Mouse (Mus musculus): Measurements from ENCODE around the gene Vmn1r49.
"Not testable (repeated sequence)": the region's sequence is repeated elsewhere in the genome, so short reads cannot be mapped to it uniquely, and the experiment has no call there.

Vmn1r49 gene

DNA sequence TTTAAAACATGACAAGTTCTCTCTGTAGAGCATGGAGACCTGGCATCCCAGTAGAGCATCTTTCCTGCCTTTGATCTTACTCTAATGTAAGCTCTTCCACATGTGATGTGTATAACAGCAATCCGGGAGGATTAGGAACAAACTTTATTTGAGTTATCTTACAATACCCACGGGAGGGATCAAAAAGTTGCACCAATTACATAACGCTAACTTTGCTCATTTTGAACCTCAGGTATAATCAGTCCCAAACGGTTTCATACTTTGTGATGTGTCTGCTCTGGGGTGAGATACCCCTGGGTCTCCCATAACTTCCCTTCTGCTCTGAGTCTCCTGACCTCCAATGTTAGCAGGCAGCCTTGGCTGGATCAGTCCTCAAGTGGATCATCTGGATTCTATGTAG, at the start of gene Vmn1r49:
Gene Vmn1r49 (minus strand): TSS at position 101 of the 400 bp plus-strand sequence.
- DNase-seq = no peak

DNA sequence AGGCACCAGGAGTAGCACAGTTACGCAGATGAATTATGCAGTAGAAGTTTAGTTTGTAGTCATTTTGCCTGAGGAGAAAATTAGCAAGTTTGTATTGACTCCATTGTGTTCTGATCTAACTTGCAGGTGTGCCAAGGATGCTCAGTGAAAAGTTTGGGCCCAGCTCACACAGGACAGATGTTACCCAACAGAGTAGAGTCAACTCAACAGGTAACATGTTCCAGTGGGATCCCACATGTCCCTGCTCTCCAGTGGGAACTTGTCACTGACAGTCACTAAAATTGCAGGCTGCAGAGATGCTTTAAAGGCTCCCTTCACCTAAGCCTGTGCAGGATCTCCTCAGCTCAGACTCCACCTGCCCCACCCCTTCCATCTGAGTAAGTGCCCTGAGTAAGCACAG, 44.0 kb upstream of the Vmn1r49 start, which contains the start of gene Vmn1r51:
Gene Vmn1r51 (plus strand): TSS at position 301 of the 400 bp plus-strand sequence.
- not testable (repeated sequence) for DNase-seq

DNA sequence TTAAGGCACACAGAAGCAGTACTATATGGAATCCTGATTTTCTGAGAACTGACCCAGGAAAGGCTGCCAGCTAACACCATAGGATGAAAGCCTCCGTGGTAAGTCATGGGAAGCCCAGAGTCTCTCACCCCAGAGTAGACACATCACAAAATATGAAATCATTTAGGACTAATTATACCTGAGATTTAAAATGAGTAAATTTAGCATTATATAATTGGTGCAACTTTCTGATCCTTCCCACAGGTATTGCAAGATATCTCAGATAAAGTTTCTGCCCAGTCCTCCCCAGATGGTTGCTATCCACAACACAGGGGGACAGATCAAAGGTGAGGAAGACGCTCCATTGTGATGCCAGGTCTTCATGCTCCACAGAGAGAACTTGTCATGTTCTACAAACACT, 22.8 kb upstream of the Vmn1r49 start, which contains the start of gene Vmn1r50:
Gene Vmn1r50 (plus strand): TSS at position 301 of the 400 bp plus-strand sequence.
- no peak for DNase-seq

- no peak for DNase-seq
These were observed 22.3 kb upstream of the Vmn1r49 start for GRCm38 (mm10) chr6:90100566-90100965.

- not testable (repeated sequence) for DNase-seq
These were observed 41.6 kb downstream of the Vmn1r49 start, which contains the start of gene Vmn1r48 for GRCm38 (mm10) chr6:90036741-90037140. TSS of gene Vmn1r48 (minus strand) at chr6:90036841.

All from layer of hippocampus, adult 9-11 months (tissue).